ENCODE assay signal across 9 mouse cellular contexts in genomic region chr8:125156863-125157640, GRCm38 (mm10).
DNase-seq lines count a peak whose midpoint lies in the region; ATAC-seq and TF ChIP-seq lines count a peak whose summit lies in the region.
"Had no signal": no experiment of that assay in that cellular context is flagged by ENCODE, and none has a peak within 500 bp of the region (broad histone marks: within the 10 kb centered on the region; RNA-seq: fewer than 3 reads in every experiment).

No protein-coding gene starts in this region.

- no peak for TF ChIP-seq POLR2A in kidney, adult 2 months (IDR thresholded peaks at IDR 0.05; ENCODE audit: low read depth, low read length)

- H3K27me3 ChIP-seq in midbrain, postnatal 0 days (ENCODE audit: insufficient read depth, low read length): no peaks in the 10 kb centered on the region
- H3K27me3 ChIP-seq in midbrain, embryonic 15.5 days (replicated peaks): peaks cover 8% of the 10 kb centered on the region; the same call in 1 of the 2 replicates
- no peaks in the 10 kb centered on the region; the same call in 1 of the 2 replicates for H3K27me3 ChIP-seq in kidney, adult 2 months (replicated peaks; ENCODE audit: control insufficient read depth, insufficient read depth, low read length)
- H3K27me3 ChIP-seq in limb, embryonic 11.5 days (ENCODE audit: control insufficient read depth, insufficient read depth, low read length): peaks cover 6% of the 10 kb centered on the region; the same call in 1 of the 2 replicates

- no peaks in the 10 kb centered on the region for H3K36me3 ChIP-seq in midbrain, postnatal 0 days (ENCODE audit: insufficient read depth, low read length)
- H3K36me3 ChIP-seq in midbrain, embryonic 15.5 days (replicated peaks): no peaks in the 10 kb centered on the region
- H3K36me3 ChIP-seq in kidney, adult 2 months (ENCODE audit: control insufficient read depth, insufficient read depth, low read length): no peaks in the 10 kb centered on the region
- H3K36me3 ChIP-seq in limb, embryonic 11.5 days (ENCODE audit: control insufficient read depth, insufficient read depth, low read length): no peaks in the 10 kb centered on the region

- no peaks in the 10 kb centered on the region for H3K9me3 ChIP-seq in midbrain, postnatal 0 days (ENCODE audit: low read length)
- no peaks in the 10 kb centered on the region for H3K9me3 ChIP-seq in midbrain, embryonic 15.5 days
- no peaks in the 10 kb centered on the region for H3K9me3 ChIP-seq in limb, embryonic 11.5 days (ENCODE audit: control insufficient read depth, low read length)

- no peak overlapping the region for H3K4me3 ChIP-seq in midbrain, postnatal 0 days (ENCODE audit: low read depth, low read length)
- H3K4me3 ChIP-seq in midbrain, embryonic 15.5 days: no peak overlapping the region
- no peak overlapping the region for H3K4me3 ChIP-seq in kidney, adult 2 months (ENCODE audit: insufficient read depth, low read depth, low read length)
- no peak overlapping the region for H3K4me3 ChIP-seq in limb, embryonic 11.5 days (ENCODE audit: low read depth, low read length)
- H3K4me3 ChIP-seq: erythroblast, embryonic 14.5 days had no signal

- no peaks in the 10 kb centered on the region for H3K4me1 ChIP-seq in midbrain, postnatal 0 days (ENCODE audit: insufficient read depth, low read length)
- no peaks in the 10 kb centered on the region for H3K4me1 ChIP-seq in midbrain, embryonic 15.5 days
- H3K4me1 ChIP-seq in kidney, adult 2 months (ENCODE audit: control insufficient read depth, insufficient read depth, low read length): 0 out of 2 replicates have a peak, but pooled peaks cover 2% of the 10 kb centered on the region
- peaks cover 11% of the 10 kb centered on the region for H3K4me1 ChIP-seq in limb, embryonic 11.5 days (ENCODE audit: control insufficient read depth, insufficient read depth, low read length)

- DNase-seq in midbrain, postnatal 0 days (ENCODE audit: low spot score): peak; percentile 35
- peak; percentile 58 for DNase-seq in kidney, adult 2 months
- peak; percentile 77 for DNase-seq in limb, embryonic 11.5 days (ENCODE audit: low spot score)
- DNase-seq in right cerebral cortex, postnatal 36 days (ENCODE audit: low spot score in 2 of 2): no peak
- DNase-seq in c-Kit-positive CD71-positive TER-119-positive erythroid progenitor cells, embryonic 14.5 days (ENCODE audit: low spot score): no peak
- DNase-seq in right cerebral cortex, postnatal 4 days: no peak
- DNase-seq: cerebellum, postnatal 10 days had no signal

- ATAC-seq in midbrain, postnatal 0 days (ENCODE audit: low FRiP score): no peak
- ATAC-seq in midbrain, embryonic 15.5 days (replicated peaks): no peak
- peak; percentile 84 for ATAC-seq in limb, embryonic 11.5 days (ENCODE audit: insufficient number of reproducible peaks, low FRiP score, low TSS enrichment, low read depth)

- no peak for TF ChIP-seq CTCF in midbrain, postnatal 0 days (IDR thresholded peaks at IDR 0.05)
- no peak for TF ChIP-seq CTCF in kidney, adult 2 months (conservative IDR thresholded peaks at IDR 0.05; ENCODE audit: insufficient read depth, insufficient read length, low read depth, low read length)

- H3K4me2 ChIP-seq in midbrain, postnatal 0 days (ENCODE audit: low read depth, low read length, poor library complexity, severe bottlenecking): no peak overlapping the region
- H3K4me2 ChIP-seq in midbrain, embryonic 15.5 days: no peak overlapping the region
- H3K4me2 ChIP-seq in limb, embryonic 11.5 days (ENCODE audit: low read depth, severe bottlenecking): no peak overlapping the region

- 68% methylated on average over 20 of the region's 20 CpGs for WGBS in midbrain, postnatal 0 days
- 57% methylated on average over 20 of the region's 20 CpGs for WGBS in midbrain, embryonic 15.5 days
- 32% methylated on average over 20 of the region's 20 CpGs for WGBS in kidney, adult 2 months
- WGBS in limb, embryonic 11.5 days: 7% methylated on average over 20 of the region's 20 CpGs

- H3K9ac ChIP-seq in midbrain, postnatal 0 days (replicated peaks; ENCODE audit: low read length, poor library complexity, severe bottlenecking): no peak overlapping the region
- H3K9ac ChIP-seq in midbrain, embryonic 15.5 days: no peak overlapping the region
- no peak overlapping the region for H3K9ac ChIP-seq in limb, embryonic 11.5 days (ENCODE audit: low read length)

- no peak overlapping the region for H3K27ac ChIP-seq in midbrain, postnatal 0 days (ENCODE audit: low read depth, low read length)
- no peak overlapping the region for H3K27ac ChIP-seq in midbrain, embryonic 15.5 days
- H3K27ac ChIP-seq in kidney, adult 2 months (ENCODE audit: insufficient read depth, low read depth, low read length): no peak overlapping the region
- no peak overlapping the region for H3K27ac ChIP-seq in limb, embryonic 11.5 days (replicated peaks; ENCODE audit: low read depth, low read length)

Comparison
In these comparisons a context has a peak if more than half of its experiments do, and no peak if none do; other contexts are left out.
1. DNase-seq: peak in midbrain, postnatal 0 days (single experiment), kidney, adult 2 months (single experiment) and limb, embryonic 11.5 days (single experiment); none in right cerebral cortex, postnatal 36 days (0 of 2), c-Kit-positive CD71-positive TER-119-positive erythroid progenitor cells, embryonic 14.5 days (single experiment) and right cerebral cortex, postnatal 4 days (single experiment).